ENCODE assay signal across 1 mouse cellular context in the genomic region with DNA sequence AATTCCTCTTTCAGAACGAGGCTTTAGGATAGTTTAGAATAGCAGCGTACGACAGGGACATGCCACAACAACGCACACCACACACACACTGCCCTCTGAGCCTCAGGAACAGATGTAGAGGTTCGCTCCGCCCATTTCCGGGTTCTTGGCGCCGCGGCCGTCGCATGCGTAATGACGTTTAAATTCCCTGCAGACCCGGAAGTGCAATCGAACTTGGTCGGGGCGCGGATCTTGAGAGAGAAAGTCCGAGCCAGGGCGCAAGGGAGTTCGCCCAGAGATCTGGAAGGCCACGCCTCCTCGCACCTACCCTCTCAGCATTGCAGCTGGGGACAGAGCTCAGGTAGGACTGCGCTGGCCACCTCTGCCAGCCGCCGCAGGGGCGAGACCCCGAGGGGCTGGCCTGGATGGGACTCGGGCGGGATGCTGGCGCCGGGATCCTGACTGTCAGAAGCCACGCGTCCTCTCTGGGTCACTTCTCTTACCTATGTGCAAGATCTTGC.
TF ChIP-seq lines count a peak whose summit lies in the region.

No protein-coding gene starts in this region.

TF ChIP-seq in MEL, 35 proteins besides CTCF, POLR2A, EP300 and RAD21 (continued from another document):
- TF ChIP-seq TAL1 (IDR thresholded peaks at IDR 0.05; ENCODE audit: low read length): no peak
- no peak for TF ChIP-seq ZNF384 (IDR thresholded peaks at IDR 0.05; ENCODE audit: low read depth, low read length)
- no peak; the same call in 1 of the 2 replicates for TF ChIP-seq MAX (IDR thresholded peaks at IDR 0.05; ENCODE audit: low read length)
- peak; percentile 79 for TF ChIP-seq E2F4 (IDR thresholded peaks at IDR 0.05; ENCODE audit: borderline replicate concordance, low read depth, low read length)
- TF ChIP-seq ETS1 (IDR thresholded peaks at IDR 0.05; ENCODE audit: low read depth, low read length): no peak
- TF ChIP-seq ELF1 (IDR thresholded peaks at IDR 0.05; ENCODE audit: low read depth, low read length): peak; percentile 100
- peak; percentile 54; the same call in 1 of the 2 replicates for TF ChIP-seq NRF1 (IDR thresholded peaks at IDR 0.05; ENCODE audit: insufficient read depth, low read depth, low read length, poor library complexity, severe bottlenecking)
- TF ChIP-seq SMC3 (IDR thresholded peaks at IDR 0.05; ENCODE audit: low read depth, low read length): no peak
- no peak for TF ChIP-seq USF1 (IDR thresholded peaks at IDR 0.05; ENCODE audit: low read depth, low read length)
